Mouse (Mus musculus) stomach, postnatal 0 days (tissue): ENCODE measurements around the gene Coq9.

Experiments used
- CTCF ChIP-seq: IDR thresholded peaks from 2 replicates; pipeline ENCODE4 v1.5.1; 2016; ENCODE audit warnings: antibody characterized with exemption, low read depth, mild to moderate bottlenecking, moderate library complexity
- EP300 ChIP-seq: optimal IDR thresholded peaks from 2 replicates; pipeline ENCODE3; 2016; ENCODE audit warnings: antibody characterized with exemption

DNA sequence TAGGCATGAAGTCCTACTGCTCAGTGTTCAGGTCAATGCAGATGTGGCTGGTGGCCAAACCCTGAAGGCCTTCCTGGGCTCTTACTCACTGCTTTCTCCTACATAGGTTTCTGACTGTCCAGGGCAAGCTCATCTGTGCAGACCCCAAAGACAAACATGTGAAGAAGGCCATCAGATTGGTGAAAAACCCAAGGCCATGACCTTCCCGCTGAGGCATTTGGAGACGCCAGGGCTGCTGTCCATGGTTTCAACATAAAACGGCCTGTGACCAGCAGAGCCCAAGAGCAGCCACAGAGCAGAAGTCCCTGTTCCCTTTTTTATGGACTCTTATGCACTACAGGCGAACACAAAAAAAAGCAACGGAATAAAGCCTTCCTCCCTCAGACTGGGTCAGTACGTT lies 26.5 kb upstream of the Coq9 start:
- TF ChIP-seq EP300, result no peak
- TF ChIP-seq CTCF, result no peak
